Mouse (Mus musculus) kidney, postnatal 4 days (tissue): ENCODE results near the gene Usp20.
A peak's percentile ranks its signal among the peaks of the same experiment; 100 is the strongest.

Experiments used
- DNase-seq, 2 experiments: peaks; one replicate each; pipeline ENCODE4 v3.0.0; 2021; ENCODE audit warnings: mixed read lengths in 2 of 2

Usp20 gene

GRCm38 (mm10) chr2:30981790-30982513 is at the start of gene Usp20, which contains the start of gene BC005624:
Gene Usp20, plus strand, starts transcription at chr2:30982279.
Gene BC005624, minus strand, starts transcription at chr2:30982201.
- DNase-seq, result peak; percentile 99 to 100

- no peak for DNase-seq
Measured at GRCm38 (mm10) chr2:30933032-30933431, 49.0 kb upstream of the Usp20 start.

- DNase-seq, result peak; percentile 85 to 86
Measured at GRCm38 (mm10) chr2:30933917-30934450, 48.1 kb upstream of the Usp20 start.

GRCm38 (mm10) chr2:30936808-30937207 is 45.3 kb upstream of the Usp20 start:
- no peak for DNase-seq

GRCm38 (mm10) chr2:30937731-30938130 is 44.3 kb upstream of the Usp20 start:
- DNase-seq, result no peak

GRCm38 (mm10) chr2:30938574-30938991 is 43.5 kb upstream of the Usp20 start:
- no peak for DNase-seq

GRCm38 (mm10) chr2:30941586-30941985 is 40.5 kb upstream of the Usp20 start:
- no peak for DNase-seq

- peak in 1 of 2 experiments; percentile 40 for DNase-seq
Measured at GRCm38 (mm10) chr2:30942116-30942515, 40.0 kb upstream of the Usp20 start.

GRCm38 (mm10) chr2:30942603-30943011 is 39.5 kb upstream of the Usp20 start:
- DNase-seq, result peak; percentile 74 to 81

- no peak for DNase-seq
Measured at GRCm38 (mm10) chr2:30952457-30952823, 29.6 kb upstream of the Usp20 start.

GRCm38 (mm10) chr2:30952824-30953490 is 29.1 kb upstream of the Usp20 start, which contains the start of gene Tor1b:
Gene Tor1b, plus strand, starts transcription at chr2:30952959.
- peak; percentile 87 to 92 for DNase-seq

- DNase-seq, result no peak
Measured at GRCm38 (mm10) chr2:30954797-30955196, 27.3 kb upstream of the Usp20 start.

- DNase-seq, result no peak
Measured at GRCm38 (mm10) chr2:30957511-30957910, 24.6 kb upstream of the Usp20 start.

GRCm38 (mm10) chr2:30958726-30959125 is 23.4 kb upstream of the Usp20 start:
- no peak for DNase-seq

- no peak for DNase-seq
Measured at GRCm38 (mm10) chr2:30959856-30960255, 22.2 kb upstream of the Usp20 start.

GRCm38 (mm10) chr2:30962570-30963254 is 19.4 kb upstream of the Usp20 start:
- no peak for DNase-seq

GRCm38 (mm10) chr2:30965627-30966026 is 16.5 kb upstream of the Usp20 start:
- DNase-seq, result no peak

GRCm38 (mm10) chr2:30966826-30967225 is 15.3 kb upstream of the Usp20 start:
- no peak for DNase-seq

GRCm38 (mm10) chr2:30967352-30968327 is 14.4 kb upstream of the Usp20 start, which contains the start of gene Tor1a:
Gene Tor1a, minus strand, starts transcription at chr2:30967933.
- DNase-seq, result peak; percentile 91 to 94

- peak in 1 of 2 experiments; percentile 30 for DNase-seq
Measured at GRCm38 (mm10) chr2:30983024-30983423, 945 bp downstream of the Usp20 start.

- DNase-seq, result peak; percentile 70 to 80
Measured at GRCm38 (mm10) chr2:30985111-30986020, 3.3 kb downstream of the Usp20 start.
